Mouse (Mus musculus): Measurements from ENCODE around the gene Acyp2.

The Acyp2 gene

GRCm38 (mm10) chr11:30612699-30613098 lies 36.7 kb downstream of the Acyp2 start:
- H3K36me3 ChIP-seq (ENCODE audit: insufficient read depth, low read length) = no peaks in the 10 kb centered on the region
- H3K27me3 ChIP-seq (ENCODE audit: insufficient read depth, low read length) = no peaks in the 10 kb centered on the region
- TF ChIP-seq NANOG (IDR thresholded peaks at IDR 0.05; ENCODE audit: borderline replicate concordance, low read length) = no peak
- TF ChIP-seq POU5F1 (IDR thresholded peaks at IDR 0.05; ENCODE audit: borderline replicate concordance, low read length) = no peak
- TF ChIP-seq CTCF (conservative IDR thresholded peaks at IDR 0.05; ENCODE audit: low read length) = no peak
- H3K9me3 ChIP-seq (ENCODE audit: low read length) = no peaks in the 10 kb centered on the region
- H3K4me1 ChIP-seq (replicated peaks; ENCODE audit: low read depth, low read length) = peaks cover 17% of the 10 kb centered on the region
- H3K4me3 ChIP-seq (replicated peaks; ENCODE audit: low read length) = no peak overlapping the region

- H3K36me3 ChIP-seq (ENCODE audit: insufficient read depth, low read length) = no peaks in the 10 kb centered on the region
- no peaks in the 10 kb centered on the region for H3K4me1 ChIP-seq (replicated peaks; ENCODE audit: low read depth, low read length)
- no peak overlapping the region for H3K4me3 ChIP-seq (replicated peaks; ENCODE audit: low read length)
- TF ChIP-seq NANOG (IDR thresholded peaks at IDR 0.05; ENCODE audit: borderline replicate concordance, low read length) (no peak), POU5F1 (IDR thresholded peaks at IDR 0.05; ENCODE audit: borderline replicate concordance, low read length) (no peak), CTCF (conservative IDR thresholded peaks at IDR 0.05; ENCODE audit: low read length) (no peak)
- H3K9me3 ChIP-seq (ENCODE audit: low read length) = no peaks in the 10 kb centered on the region
- no peaks in the 10 kb centered on the region for H3K27me3 ChIP-seq (ENCODE audit: insufficient read depth, low read length)
Measured at GRCm38 (mm10) chr11:30609247-30609646, 40.1 kb downstream of the Acyp2 start.

- no peaks in the 10 kb centered on the region for H3K27me3 ChIP-seq (ENCODE audit: insufficient read depth, low read length)
- H3K4me3 ChIP-seq (replicated peaks; ENCODE audit: low read length) = no peak overlapping the region
- H3K36me3 ChIP-seq (ENCODE audit: insufficient read depth, low read length) = no peaks in the 10 kb centered on the region
- no peak for TF ChIP-seq CTCF (conservative IDR thresholded peaks at IDR 0.05; ENCODE audit: low read length)
- TF ChIP-seq NANOG (IDR thresholded peaks at IDR 0.05; ENCODE audit: borderline replicate concordance, low read length) = no peak
- no peak for TF ChIP-seq POU5F1 (IDR thresholded peaks at IDR 0.05; ENCODE audit: borderline replicate concordance, low read length)
- H3K9me3 ChIP-seq (ENCODE audit: low read length) = no peaks in the 10 kb centered on the region
- H3K4me1 ChIP-seq (replicated peaks; ENCODE audit: low read depth, low read length) = no peaks in the 10 kb centered on the region
Measured at GRCm38 (mm10) chr11:30607587-30608518, 41.5 kb downstream of the Acyp2 start.

- no peaks in the 10 kb centered on the region for H3K36me3 ChIP-seq (ENCODE audit: insufficient read depth, low read length)
- H3K4me1 ChIP-seq (replicated peaks; ENCODE audit: low read depth, low read length) = peaks cover 15% of the 10 kb centered on the region
- no peaks in the 10 kb centered on the region for H3K9me3 ChIP-seq (ENCODE audit: low read length)
- H3K4me3 ChIP-seq (replicated peaks; ENCODE audit: low read length) = no peak overlapping the region
- TF ChIP-seq POU5F1 (IDR thresholded peaks at IDR 0.05; ENCODE audit: borderline replicate concordance, low read length) (no peak), CTCF (conservative IDR thresholded peaks at IDR 0.05; ENCODE audit: low read length) (no peak), NANOG (IDR thresholded peaks at IDR 0.05; ENCODE audit: borderline replicate concordance, low read length) (no peak)
- no peaks in the 10 kb centered on the region for H3K27me3 ChIP-seq (ENCODE audit: insufficient read depth, low read length)
Measured at GRCm38 (mm10) chr11:30597259-30597658, 52.1 kb downstream of the Acyp2 start.

- TF ChIP-seq POU5F1 (IDR thresholded peaks at IDR 0.05; ENCODE audit: borderline replicate concordance, low read length) (no peak), CTCF (conservative IDR thresholded peaks at IDR 0.05; ENCODE audit: low read length) (no peak), NANOG (IDR thresholded peaks at IDR 0.05; ENCODE audit: borderline replicate concordance, low read length) (no peak)
- Histone ChIP-seq H3K36me3 (ENCODE audit: insufficient read depth, low read length) (no peaks in the 10 kb centered on the region), H3K27me3 (ENCODE audit: insufficient read depth, low read length) (no peaks in the 10 kb centered on the region), H3K4me1 (replicated peaks; ENCODE audit: low read depth, low read length) (no peaks in the 10 kb centered on the region), H3K9me3 (ENCODE audit: low read length) (no peaks in the 10 kb centered on the region), H3K4me3 (replicated peaks; ENCODE audit: low read length) (no peak overlapping the region)
Measured at GRCm38 (mm10) chr11:30580008-30580407, 69.4 kb downstream of the Acyp2 start.

- Histone ChIP-seq H3K27me3 (ENCODE audit: insufficient read depth, low read length) (no peaks in the 10 kb centered on the region), H3K4me1 (replicated peaks; ENCODE audit: low read depth, low read length) (no peaks in the 10 kb centered on the region), H3K36me3 (ENCODE audit: insufficient read depth, low read length) (no peaks in the 10 kb centered on the region), H3K9me3 (ENCODE audit: low read length) (no peaks in the 10 kb centered on the region), H3K4me3 (replicated peaks; ENCODE audit: low read length) (no peak overlapping the region)
- TF ChIP-seq POU5F1 (IDR thresholded peaks at IDR 0.05; ENCODE audit: borderline replicate concordance, low read length) (no peak), CTCF (conservative IDR thresholded peaks at IDR 0.05; ENCODE audit: low read length) (no peak), NANOG (IDR thresholded peaks at IDR 0.05; ENCODE audit: borderline replicate concordance, low read length) (no peak)
Measured at GRCm38 (mm10) chr11:30578931-30579330, 70.5 kb downstream of the Acyp2 start.

- Histone ChIP-seq H3K4me3 (replicated peaks; ENCODE audit: low read length) (no peak overlapping the region), H3K9me3 (ENCODE audit: low read length) (no peaks in the 10 kb centered on the region), H3K36me3 (ENCODE audit: insufficient read depth, low read length) (no peaks in the 10 kb centered on the region), H3K27me3 (ENCODE audit: insufficient read depth, low read length) (no peaks in the 10 kb centered on the region), H3K4me1 (replicated peaks; ENCODE audit: low read depth, low read length) (no peaks in the 10 kb centered on the region)
- TF ChIP-seq POU5F1 (IDR thresholded peaks at IDR 0.05; ENCODE audit: borderline replicate concordance, low read length) = no peak
- TF ChIP-seq NANOG (IDR thresholded peaks at IDR 0.05; ENCODE audit: borderline replicate concordance, low read length) = no peak
- TF ChIP-seq CTCF (conservative IDR thresholded peaks at IDR 0.05; ENCODE audit: low read length) = no peak
Measured at GRCm38 (mm10) chr11:30572790-30573395, 76.5 kb downstream of the Acyp2 start.

GRCm38 (mm10) chr11:30570568-30570967 lies 78.8 kb downstream of the Acyp2 start:
- no peak overlapping the region for H3K4me3 ChIP-seq (replicated peaks; ENCODE audit: low read length)
- TF ChIP-seq NANOG (IDR thresholded peaks at IDR 0.05; ENCODE audit: borderline replicate concordance, low read length) = no peak
- TF ChIP-seq POU5F1 (IDR thresholded peaks at IDR 0.05; ENCODE audit: borderline replicate concordance, low read length) = no peak
- TF ChIP-seq CTCF (conservative IDR thresholded peaks at IDR 0.05; ENCODE audit: low read length) = no peak
- no peaks in the 10 kb centered on the region for H3K27me3 ChIP-seq (ENCODE audit: insufficient read depth, low read length)
- H3K9me3 ChIP-seq (ENCODE audit: low read length) = peaks cover 12% of the 10 kb centered on the region
- no peaks in the 10 kb centered on the region for H3K36me3 ChIP-seq (ENCODE audit: insufficient read depth, low read length)
- no peaks in the 10 kb centered on the region for H3K4me1 ChIP-seq (replicated peaks; ENCODE audit: low read depth, low read length)

Data from E14TG2a.4 (cell line).